Mouse (Mus musculus): ENCODE data around the gene Grin1. TPM values are rescaled to one million over a fixed set of nuclear protein-coding genes. Genes with fewer than 3 reads are reported as not detected.
A peak's percentile ranks its signal among the peaks of the same experiment; 100 is the strongest.

The Grin1 gene
- polyA plus RNA-seq, 1 experiment: 0.34 TPM

DNA sequence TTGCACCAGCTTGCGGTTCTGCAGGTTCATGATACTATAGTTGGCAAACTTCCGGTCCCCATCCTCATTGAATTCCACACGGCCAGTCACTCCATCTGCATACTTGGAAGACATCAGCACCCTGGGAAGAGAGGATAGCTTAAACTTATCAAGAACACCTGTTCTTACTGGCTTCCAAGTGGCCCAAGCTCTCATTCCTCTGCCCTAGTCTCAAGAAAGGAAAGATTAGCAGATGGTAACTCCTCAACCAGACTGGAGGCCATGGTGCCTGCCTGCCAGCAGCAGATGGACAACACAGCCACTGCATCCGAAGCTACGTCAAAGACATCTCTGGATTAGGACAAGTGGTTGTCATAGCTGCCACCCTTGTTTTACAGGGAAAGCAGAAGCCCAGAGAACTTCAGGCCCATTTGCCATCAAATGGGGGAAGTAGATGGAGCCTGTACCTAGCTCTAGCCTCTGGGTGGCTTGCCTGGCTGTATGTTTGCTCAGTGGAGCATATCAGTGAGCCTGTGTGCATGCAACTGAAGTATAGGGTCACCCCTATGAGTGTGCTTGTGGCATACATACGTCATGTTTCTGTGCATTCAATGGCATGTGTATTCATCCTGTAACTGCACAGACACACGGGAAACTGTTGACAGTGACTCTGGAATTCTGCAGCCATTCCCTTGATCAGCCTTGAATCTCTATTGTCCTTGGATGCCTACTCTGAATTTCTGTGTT is 14.9 kb downstream of the Grin1 start:
- no peaks in the 10 kb centered on the region for H3K27me3 ChIP-seq (replicated peaks; ENCODE audit: control insufficient read depth, insufficient read depth, low read length)
- no peak overlapping the region for H3K4me3 ChIP-seq (ENCODE audit: insufficient read depth, low read depth, low read length)

DNA sequence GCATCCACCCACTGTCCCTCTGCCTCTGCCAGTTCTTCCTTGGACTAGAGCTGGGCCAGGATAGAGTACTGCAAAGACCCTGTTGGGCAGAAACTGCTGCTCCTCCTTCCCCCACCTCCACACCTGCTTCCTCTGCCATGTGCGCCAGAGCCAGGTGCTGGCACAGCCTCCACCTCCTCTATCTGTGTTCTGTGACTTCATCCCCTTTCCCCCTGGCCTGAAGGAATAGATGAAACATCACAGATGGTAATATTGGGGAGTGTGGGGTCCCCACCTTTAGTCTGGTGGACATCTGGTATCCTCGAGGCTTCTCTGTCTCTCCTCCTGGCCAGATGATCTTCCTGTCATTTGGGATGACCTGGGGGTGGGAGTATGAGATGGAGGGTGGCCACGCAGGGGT is 15.5 kb downstream of the Grin1 start:
- Histone ChIP-seq H3K4me3 (ENCODE audit: insufficient read depth, low read depth, low read length) (no peak overlapping the region), H3K4me1 (ENCODE audit: control insufficient read depth, insufficient read depth, low read length) (no peaks in the 10 kb centered on the region), H3K36me3 (ENCODE audit: control insufficient read depth, insufficient read depth, low read length) (no peaks in the 10 kb centered on the region), H3K27ac (ENCODE audit: insufficient read depth, low read depth, low read length) (no peak overlapping the region), H3K27me3 (replicated peaks; ENCODE audit: control insufficient read depth, insufficient read depth, low read length) (no peaks in the 10 kb centered on the region)
- WGBS: 62% methylated on average over 3 of the region's 3 CpGs
- TF ChIP-seq CTCF (conservative IDR thresholded peaks at IDR 0.05; ENCODE audit: insufficient read depth, insufficient read length, low read depth, low read length): no peak
- TF ChIP-seq POLR2A (IDR thresholded peaks at IDR 0.05; ENCODE audit: low read depth, low read length): no peak
- no peak for DNase-seq

More for the DNA sequence above, 14.9 kb downstream of the Grin1 start:
- no peak for DNase-seq
- no peaks in the 10 kb centered on the region for H3K4me1 ChIP-seq (ENCODE audit: control insufficient read depth, insufficient read depth, low read length)
- WGBS: 68% methylated on average over 7 of the region's 7 CpGs
- H3K27ac ChIP-seq (ENCODE audit: insufficient read depth, low read depth, low read length): no peak overlapping the region
- no peak for TF ChIP-seq POLR2A (IDR thresholded peaks at IDR 0.05; ENCODE audit: low read depth, low read length)
- no peak for TF ChIP-seq CTCF (conservative IDR thresholded peaks at IDR 0.05; ENCODE audit: insufficient read depth, insufficient read length, low read depth, low read length)
- no peaks in the 10 kb centered on the region for H3K36me3 ChIP-seq (ENCODE audit: control insufficient read depth, insufficient read depth, low read length)

DNA sequence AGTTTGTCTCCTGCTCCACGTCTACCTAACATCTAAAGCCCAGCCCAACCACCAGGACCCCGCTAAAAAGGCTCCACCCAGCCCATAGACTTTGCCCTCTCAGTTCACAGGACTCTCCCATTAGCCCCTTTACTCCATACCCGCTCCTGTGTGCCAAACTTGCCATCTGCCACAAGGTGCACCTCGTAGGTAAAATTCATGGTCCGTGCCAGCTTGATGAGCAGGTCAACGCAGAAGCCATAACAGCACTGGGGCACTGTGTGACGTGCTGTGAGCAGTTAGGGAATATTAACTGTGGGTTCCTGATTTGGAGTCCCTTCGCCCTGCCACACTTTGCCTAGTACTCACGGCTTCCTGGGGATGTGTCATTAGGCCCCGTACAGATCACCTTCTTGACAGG is 20.9 kb downstream of the Grin1 start:
- Histone ChIP-seq H3K27ac (ENCODE audit: insufficient read depth, low read depth, low read length) (no peak overlapping the region), H3K4me3 (ENCODE audit: insufficient read depth, low read depth, low read length) (no peak overlapping the region), H3K27me3 (replicated peaks; ENCODE audit: control insufficient read depth, insufficient read depth, low read length) (no peaks in the 10 kb centered on the region), H3K4me1 (ENCODE audit: control insufficient read depth, insufficient read depth, low read length) (no peaks in the 10 kb centered on the region), H3K36me3 (ENCODE audit: control insufficient read depth, insufficient read depth, low read length) (no peaks in the 10 kb centered on the region)
- TF ChIP-seq POLR2A (IDR thresholded peaks at IDR 0.05; ENCODE audit: low read depth, low read length) (no peak), CTCF (conservative IDR thresholded peaks at IDR 0.05; ENCODE audit: insufficient read depth, insufficient read length, low read depth, low read length) (no peak)
- no peak for DNase-seq
- whole genome bisulfite sequencing: 72% methylated on average over 10 of the region's 10 CpGs

DNA sequence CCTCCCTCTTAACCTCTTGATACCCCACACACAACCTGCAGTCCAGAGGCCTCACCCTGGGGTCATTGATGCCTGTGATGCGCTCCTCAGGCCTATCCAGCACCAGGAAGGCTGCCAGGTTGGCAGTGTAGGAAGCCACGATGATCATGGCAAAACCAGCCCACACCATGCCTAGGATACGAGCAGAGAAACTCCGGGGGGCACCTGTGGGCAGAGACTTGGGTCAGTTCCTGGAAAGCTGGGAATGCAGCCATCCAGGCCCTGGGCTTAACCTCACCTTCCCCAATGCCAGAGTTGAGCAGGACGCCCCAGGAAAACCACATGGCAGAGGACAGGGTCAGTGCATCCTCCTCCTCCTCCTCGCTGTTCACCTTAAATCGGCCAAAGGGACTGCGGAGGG is 21.9 kb downstream of the Grin1 start:
- no peak overlapping the region for H3K4me3 ChIP-seq (ENCODE audit: insufficient read depth, low read depth, low read length)
- H3K27me3 ChIP-seq (replicated peaks; ENCODE audit: control insufficient read depth, insufficient read depth, low read length): no peaks in the 10 kb centered on the region; the same call in 1 of the 2 replicates
- TF ChIP-seq POLR2A (IDR thresholded peaks at IDR 0.05; ENCODE audit: low read depth, low read length) (no peak), CTCF (conservative IDR thresholded peaks at IDR 0.05; ENCODE audit: insufficient read depth, insufficient read length, low read depth, low read length) (no peak)
- WGBS: 69% methylated on average over 8 of the region's 8 CpGs
- no peaks in the 10 kb centered on the region for H3K36me3 ChIP-seq (ENCODE audit: control insufficient read depth, insufficient read depth, low read length)
- H3K27ac ChIP-seq (ENCODE audit: insufficient read depth, low read depth, low read length): no peak overlapping the region
- no peaks in the 10 kb centered on the region for H3K4me1 ChIP-seq (ENCODE audit: control insufficient read depth, insufficient read depth, low read length)
- DNase-seq: no peak

DNA sequence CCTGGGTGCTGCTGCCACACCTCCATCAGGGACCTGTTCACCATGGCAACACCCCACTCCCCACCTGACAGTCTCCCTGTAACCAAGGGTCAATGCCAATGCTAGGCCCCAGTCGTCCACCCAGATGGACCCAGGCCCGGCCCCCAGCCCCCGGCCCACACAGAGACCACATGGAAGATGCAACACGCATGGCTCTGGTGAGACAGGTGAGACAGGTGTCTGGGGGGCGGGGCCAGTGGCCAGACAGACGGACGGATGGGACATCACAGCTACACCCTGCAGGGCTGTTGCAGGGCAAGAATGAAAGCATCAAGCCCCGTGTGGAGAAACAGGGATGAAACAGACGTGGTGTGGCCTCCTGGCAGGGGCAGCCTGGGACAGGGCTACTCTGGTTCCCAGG is 25.3 kb downstream of the Grin1 start:
- 82% methylated on average over 9 of the region's 9 CpGs for WGBS

DNA sequence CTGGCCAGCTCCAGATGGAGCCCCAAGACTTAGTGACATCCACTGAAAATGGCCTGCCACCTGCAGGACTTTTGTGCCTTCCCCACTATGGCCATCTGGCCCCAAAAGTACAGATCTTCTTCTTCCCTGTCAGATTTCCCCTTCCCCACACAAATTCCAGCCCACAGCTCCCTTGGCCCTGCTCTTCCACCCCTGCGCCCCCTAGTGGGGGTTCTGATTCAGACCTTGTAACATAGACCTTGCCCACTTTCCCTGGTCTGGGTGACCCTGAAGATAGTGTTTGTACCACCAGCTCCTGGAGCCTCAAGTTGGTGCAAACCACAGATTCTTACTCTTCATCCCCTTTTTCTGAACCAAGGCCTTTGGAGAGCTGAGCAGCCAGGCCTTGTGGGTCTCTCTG is 26.1 kb downstream of the Grin1 start:
- DNase-seq: peak; percentile 73
- WGBS: 0% methylated on average over 1 of the region's 1 CpGs
- Histone ChIP-seq H3K27ac (ENCODE audit: insufficient read depth, low read depth, low read length) (no peak overlapping the region), H3K4me3 (ENCODE audit: insufficient read depth, low read depth, low read length) (no peak overlapping the region), H3K36me3 (ENCODE audit: control insufficient read depth, insufficient read depth, low read length) (no peaks in the 10 kb centered on the region), H3K27me3 (replicated peaks; ENCODE audit: control insufficient read depth, insufficient read depth, low read length) (no peaks in the 10 kb centered on the region; the same call in 1 of the 2 replicates), H3K4me1 (ENCODE audit: control insufficient read depth, insufficient read depth, low read length) (0 out of 2 replicates have a peak, but pooled peaks cover 3% of the 10 kb centered on the region)
- TF ChIP-seq CTCF (conservative IDR thresholded peaks at IDR 0.05; ENCODE audit: insufficient read depth, insufficient read length, low read depth, low read length) (peak; percentile 76), POLR2A (IDR thresholded peaks at IDR 0.05; ENCODE audit: low read depth, low read length) (no peak)

More for the DNA sequence above, 25.3 kb downstream of the Grin1 start:
- TF ChIP-seq CTCF (conservative IDR thresholded peaks at IDR 0.05; ENCODE audit: insufficient read depth, insufficient read length, low read depth, low read length) (no peak), POLR2A (IDR thresholded peaks at IDR 0.05; ENCODE audit: low read depth, low read length) (no peak)
- H3K27ac ChIP-seq (ENCODE audit: insufficient read depth, low read depth, low read length): no peak overlapping the region
- no peaks in the 10 kb centered on the region for H3K36me3 ChIP-seq (ENCODE audit: control insufficient read depth, insufficient read depth, low read length)
- H3K27me3 ChIP-seq (replicated peaks; ENCODE audit: control insufficient read depth, insufficient read depth, low read length): no peaks in the 10 kb centered on the region; the same call in 1 of the 2 replicates
- no peak overlapping the region for H3K4me3 ChIP-seq (ENCODE audit: insufficient read depth, low read depth, low read length)
- no peak for DNase-seq
- no peaks in the 10 kb centered on the region for H3K4me1 ChIP-seq (ENCODE audit: control insufficient read depth, insufficient read depth, low read length)

DNA sequence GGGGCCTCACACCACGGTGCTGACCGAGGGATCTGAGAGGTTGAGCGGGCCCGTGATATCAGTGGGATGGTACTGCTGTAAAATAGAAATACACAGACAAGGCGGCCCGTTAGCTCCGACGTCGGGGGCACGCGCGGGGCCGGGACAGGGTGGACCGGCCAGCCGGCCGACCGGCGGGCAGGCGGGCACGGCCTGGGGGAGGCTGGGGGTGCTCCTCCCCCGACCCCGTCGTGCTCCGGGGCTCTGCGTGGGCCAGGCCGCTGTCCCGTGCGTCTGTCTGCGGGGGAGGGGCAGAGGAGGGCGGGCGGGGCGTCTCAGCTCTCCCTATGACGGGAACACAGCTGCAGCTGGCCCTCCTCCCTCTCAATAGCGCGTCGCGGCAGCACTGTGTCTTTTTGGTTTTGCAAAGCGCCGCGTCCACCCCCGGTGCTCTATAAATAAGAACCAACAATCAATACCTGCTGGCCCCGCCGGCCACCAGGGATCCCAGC is 26.9 kb downstream of the Grin1 start:
- Histone ChIP-seq H3K36me3 (ENCODE audit: control insufficient read depth, insufficient read depth, low read length) (no peaks in the 10 kb centered on the region), H3K4me3 (ENCODE audit: insufficient read depth, low read depth, low read length) (peak overlapping the region; percentile 29; the same call in 1 of the 2 replicates), H3K27ac (ENCODE audit: insufficient read depth, low read depth, low read length) (no peak overlapping the region), H3K4me1 (ENCODE audit: control insufficient read depth, insufficient read depth, low read length) (peaks cover 3% of the 10 kb centered on the region; the same call in 1 of the 2 replicates), H3K27me3 (replicated peaks; ENCODE audit: control insufficient read depth, insufficient read depth, low read length) (no peaks in the 10 kb centered on the region; the same call in 1 of the 2 replicates)
- TF ChIP-seq POLR2A (IDR thresholded peaks at IDR 0.05; ENCODE audit: low read depth, low read length) (no peak), CTCF (conservative IDR thresholded peaks at IDR 0.05; ENCODE audit: insufficient read depth, insufficient read length, low read depth, low read length) (no peak)
- DNase-seq: no peak
- WGBS: 4% methylated on average over 43 of the region's 43 CpGs

All from kidney, adult 2 months (tissue).